Mouse (Mus musculus) NIH3T3 (cell line): ENCODE data around the gene St7.

Experiments used
- DNase-seq: peaks from one replicate; pipeline ENCODE4 v3.0.0-alpha.2; 2012; ENCODE audit warnings: low read depth

St7 gene

GRCm38 (mm10) chr6:17720022-17720421 is 27.3 kb downstream of the St7 start:
- no peak for DNase-seq

GRCm38 (mm10) chr6:17721706-17722105 is 29.0 kb downstream of the St7 start:
- no peak for DNase-seq

GRCm38 (mm10) chr6:17725841-17726460 is 33.2 kb downstream of the St7 start:
- DNase-seq, result peak; percentile 81

GRCm38 (mm10) chr6:17727241-17727640 is 34.5 kb downstream of the St7 start:
- no peak for DNase-seq

- DNase-seq, result peak; percentile 67
These were observed 35.4 kb downstream of the St7 start for GRCm38 (mm10) chr6:17727891-17728790.

- DNase-seq, result no peak
These were observed 37.4 kb downstream of the St7 start for GRCm38 (mm10) chr6:17730122-17730521.

GRCm38 (mm10) chr6:17731694-17732093 is 39.0 kb downstream of the St7 start:
- no peak for DNase-seq

- no peak for DNase-seq
These were observed 41.2 kb downstream of the St7 start for GRCm38 (mm10) chr6:17733951-17734411.

GRCm38 (mm10) chr6:17737262-17737948 is 44.7 kb downstream of the St7 start:
- DNase-seq, result no peak

- no peak for DNase-seq
These were observed 47.4 kb downstream of the St7 start for GRCm38 (mm10) chr6:17740128-17740527.

GRCm38 (mm10) chr6:17741639-17742038 is 48.9 kb downstream of the St7 start:
- DNase-seq, result no peak

GRCm38 (mm10) chr6:17742209-17742608 is 49.5 kb downstream of the St7 start:
- no peak for DNase-seq

- DNase-seq, result no peak
These were observed 50.6 kb downstream of the St7 start for GRCm38 (mm10) chr6:17743325-17743724.

GRCm38 (mm10) chr6:17747724-17748123 is 55.0 kb downstream of the St7 start:
- DNase-seq, result no peak

GRCm38 (mm10) chr6:17748866-17749582 is 56.3 kb downstream of the St7 start:
- peak; percentile 85 for DNase-seq

GRCm38 (mm10) chr6:17749596-17749995 is 56.9 kb downstream of the St7 start:
- no peak for DNase-seq

GRCm38 (mm10) chr6:17750041-17750660 is 57.4 kb downstream of the St7 start:
- no peak for DNase-seq

- DNase-seq, result no peak
These were observed 58.2 kb downstream of the St7 start for GRCm38 (mm10) chr6:17750957-17751356.

GRCm38 (mm10) chr6:17755902-17756301 is 63.2 kb downstream of the St7 start:
- no peak for DNase-seq

- DNase-seq, result no peak
These were observed 65.8 kb downstream of the St7 start for GRCm38 (mm10) chr6:17758568-17758967.

- DNase-seq, result peak; percentile 89
These were observed 71.4 kb downstream of the St7 start for GRCm38 (mm10) chr6:17763963-17764659.
